Mouse (Mus musculus) ovary, postnatal 10 days (tissue): Measurements from ENCODE around the gene Tmem9b.

Experiments
- DNase-seq: peaks from one replicate; pipeline ENCODE4 v3.0.0; 2022; ENCODE audit warnings: low spot score

The Tmem9b gene

DNA sequence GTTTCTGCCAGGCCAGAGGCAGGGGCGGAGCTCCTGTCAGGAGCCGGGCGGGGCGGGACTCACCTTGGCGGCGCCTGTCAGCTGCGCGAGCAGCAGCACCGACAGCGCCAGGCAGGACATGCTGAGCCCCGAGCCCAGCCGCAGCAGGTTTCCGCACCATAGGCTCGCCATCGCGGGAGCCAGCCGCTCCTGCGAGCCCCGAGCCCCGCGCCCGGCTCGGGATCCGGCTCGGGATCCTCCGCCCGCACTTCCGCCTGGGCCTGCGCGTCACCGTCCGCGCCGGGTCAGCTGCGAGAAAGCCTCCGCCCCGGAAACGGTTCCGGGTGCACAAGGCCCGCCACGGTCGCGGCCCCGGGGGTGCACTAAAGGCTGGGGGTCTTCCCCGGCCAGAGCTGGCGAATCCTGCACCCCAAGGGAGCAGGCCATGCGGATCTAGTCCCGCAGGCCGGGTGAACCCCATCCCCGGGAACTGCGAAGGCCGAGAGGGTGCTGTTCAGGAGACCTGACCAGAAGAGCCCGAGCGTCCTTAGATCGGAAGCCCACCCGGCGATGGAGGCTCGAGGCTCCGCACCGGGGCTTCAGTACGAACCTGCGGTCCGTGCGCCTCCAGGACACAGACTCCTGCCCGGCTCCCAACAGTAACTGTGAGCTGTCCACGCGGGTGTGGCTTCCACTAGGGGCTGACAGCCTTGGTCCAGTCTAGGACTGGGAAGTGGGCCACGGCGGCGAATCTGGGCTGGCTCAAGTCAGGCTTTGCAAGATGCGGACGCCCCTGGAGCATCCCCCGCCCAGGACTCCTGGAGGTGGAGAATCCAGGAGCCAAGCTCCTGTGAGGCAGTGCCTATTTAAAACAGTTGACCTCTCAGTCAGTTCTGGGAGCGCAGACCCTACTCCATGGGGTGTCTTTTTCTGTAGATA is at the start of gene Tmem9b:
Gene Tmem9b, minus strand, starts transcription at position 868 of the 918 bp plus-strand sequence.
- peak; percentile 65 for DNase-seq

DNA sequence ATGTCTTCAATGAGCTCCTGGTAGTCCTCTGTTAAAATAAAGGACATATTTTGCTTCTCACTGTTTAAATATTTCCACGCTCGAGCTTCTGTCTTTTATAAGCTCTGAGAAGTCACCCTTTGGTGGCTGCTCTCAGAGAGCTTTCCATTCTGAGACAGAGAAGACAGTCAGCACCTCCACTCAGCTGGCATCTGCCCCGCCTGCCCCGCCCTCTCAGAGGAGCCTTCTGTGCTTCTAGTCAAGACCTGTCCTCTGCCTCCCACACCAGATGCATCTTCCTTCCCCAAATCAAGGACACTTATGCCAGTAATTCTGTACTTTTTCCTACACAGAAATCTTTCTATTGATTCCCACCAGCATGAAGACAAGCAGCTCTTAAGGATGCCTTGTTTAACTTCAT is 48.0 kb upstream of the Tmem9b start:
- DNase-seq = no peak

DNA sequence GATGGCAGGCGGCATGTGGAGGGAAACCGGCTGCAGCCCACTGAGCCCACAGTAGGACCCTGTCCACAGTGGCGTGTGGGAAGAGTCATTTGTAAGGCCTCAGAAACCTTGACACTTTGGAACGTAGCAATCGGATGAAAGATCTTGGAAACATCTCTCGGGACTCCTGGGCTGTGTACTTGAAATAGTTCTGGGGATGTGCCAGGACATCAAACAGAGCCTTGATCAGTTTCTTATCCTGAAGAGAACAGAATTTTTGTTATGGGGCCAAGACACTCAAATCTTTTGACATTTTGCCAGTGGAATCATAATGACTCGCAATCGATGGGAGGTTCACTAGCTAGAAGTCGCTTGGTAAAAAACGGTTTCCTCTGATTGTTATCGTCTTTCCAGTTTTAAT is 46.5 kb upstream of the Tmem9b start:
- no peak for DNase-seq

DNA sequence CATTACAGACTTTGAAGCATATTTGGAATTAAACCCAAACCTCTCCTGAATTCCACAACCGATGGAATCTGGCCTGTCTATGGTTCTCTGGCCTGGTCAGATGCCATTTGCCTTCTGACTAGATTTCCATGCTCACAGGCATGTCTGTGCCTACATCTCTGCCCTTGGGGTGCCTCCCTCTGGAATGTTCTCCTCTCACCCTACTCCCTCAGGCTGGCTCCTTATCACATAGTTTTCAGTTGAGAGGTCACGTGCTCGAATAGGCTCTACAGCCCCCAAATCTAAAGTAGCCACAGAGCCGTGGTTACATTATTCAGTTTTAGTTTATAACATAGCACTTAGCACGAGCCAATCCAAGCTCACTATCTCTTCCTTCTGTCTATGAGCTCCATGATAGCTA is 42.9 kb upstream of the Tmem9b start:
- no peak for DNase-seq

DNA sequence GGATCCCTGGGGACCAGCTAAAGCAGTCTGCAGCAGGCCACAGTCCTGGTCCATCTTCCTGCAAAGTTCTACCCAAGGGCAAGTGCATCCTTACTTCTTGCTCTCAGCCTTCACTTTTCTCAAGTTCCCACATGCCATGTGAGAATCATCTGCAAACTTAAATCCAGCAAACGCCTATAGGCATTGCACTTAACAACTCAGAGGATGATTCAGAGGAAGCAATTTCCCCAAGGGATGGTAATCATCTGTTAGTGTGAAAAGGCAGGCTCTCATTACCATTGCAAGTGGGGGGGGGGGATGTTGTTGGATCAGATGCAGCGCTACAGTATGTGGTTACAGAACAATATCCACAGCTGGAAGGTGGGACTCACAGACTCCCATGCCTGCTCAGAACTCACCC is 41.9 kb upstream of the Tmem9b start:
- DNase-seq = no peak

DNA sequence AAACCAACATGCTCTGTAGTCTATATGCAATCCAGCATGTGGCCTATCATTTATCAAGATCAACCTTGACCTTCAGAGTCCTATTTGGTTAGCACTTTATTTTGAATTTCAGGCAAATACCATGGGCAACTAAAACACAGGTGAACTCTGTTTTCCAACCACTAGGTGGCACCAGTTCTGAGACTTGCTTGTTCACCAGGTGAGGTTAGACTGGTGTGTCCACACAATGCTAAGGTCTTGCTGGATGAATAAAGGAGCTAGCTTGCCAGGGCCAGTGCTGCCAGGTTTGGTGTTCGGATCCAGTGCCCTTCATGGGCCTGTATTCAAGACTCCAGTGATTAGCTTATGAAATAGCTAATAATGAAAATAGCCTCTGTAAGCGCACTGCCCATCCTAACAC is 40.1 kb upstream of the Tmem9b start:
- DNase-seq = no peak

DNA sequence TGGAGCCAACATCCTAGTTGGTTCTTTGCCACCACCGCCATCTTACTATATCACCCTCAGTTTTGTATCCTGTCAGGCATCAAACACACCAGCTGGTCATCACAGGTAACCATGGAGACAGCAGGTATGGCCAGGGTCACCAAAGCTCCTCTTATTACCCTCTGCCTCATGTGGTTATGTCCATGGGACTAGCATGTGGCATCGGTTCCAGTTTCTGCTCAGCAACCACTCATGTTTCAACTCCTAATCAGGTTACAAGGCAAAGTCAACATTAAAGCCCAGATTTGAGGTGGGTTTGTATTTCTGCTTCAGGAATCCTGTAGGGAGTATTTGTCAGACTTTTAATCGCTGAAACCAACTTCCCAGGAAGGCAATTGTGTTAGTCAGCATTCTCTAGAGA is 38.1 kb upstream of the Tmem9b start:
- no peak for DNase-seq

DNA sequence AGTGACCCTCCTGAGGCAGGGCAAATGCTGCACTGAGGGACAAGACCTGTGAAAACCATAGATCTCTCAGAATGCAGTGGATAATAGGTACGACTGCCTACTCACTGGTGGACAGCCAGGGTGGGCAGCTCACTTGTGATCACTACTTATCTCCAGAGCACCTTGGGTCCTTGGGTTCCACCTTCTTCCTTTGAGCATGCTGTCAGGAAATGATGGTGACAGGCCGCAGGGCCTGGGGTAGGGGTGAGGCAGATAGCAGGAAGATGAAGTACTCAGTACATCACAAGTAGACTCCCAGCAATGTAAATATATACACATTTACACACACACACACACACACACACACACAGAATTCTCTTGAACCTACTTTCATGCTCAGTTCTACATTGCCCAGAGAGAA is 35.2 kb upstream of the Tmem9b start:
- DNase-seq = no peak

DNA sequence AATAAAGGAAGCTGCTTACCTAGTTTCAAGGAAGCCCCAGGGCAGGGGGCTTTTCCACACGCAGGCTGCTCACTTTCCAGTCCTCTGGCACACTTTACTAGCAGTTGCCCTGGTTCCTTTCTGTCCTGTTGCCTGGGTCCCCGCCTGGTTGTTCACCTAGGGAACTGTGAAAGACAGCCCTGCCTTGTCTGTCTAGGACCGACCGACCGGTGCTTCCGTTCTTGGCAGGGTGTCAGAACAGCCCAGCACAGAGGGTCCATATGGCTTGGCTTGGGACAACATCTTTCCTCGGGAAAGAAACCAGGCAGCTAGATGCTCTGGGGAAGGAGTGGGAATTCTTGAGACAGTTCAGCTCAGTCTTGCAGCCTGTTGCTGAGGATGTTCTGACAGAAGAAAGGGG is 30.6 kb upstream of the Tmem9b start:
- no peak for DNase-seq

DNA sequence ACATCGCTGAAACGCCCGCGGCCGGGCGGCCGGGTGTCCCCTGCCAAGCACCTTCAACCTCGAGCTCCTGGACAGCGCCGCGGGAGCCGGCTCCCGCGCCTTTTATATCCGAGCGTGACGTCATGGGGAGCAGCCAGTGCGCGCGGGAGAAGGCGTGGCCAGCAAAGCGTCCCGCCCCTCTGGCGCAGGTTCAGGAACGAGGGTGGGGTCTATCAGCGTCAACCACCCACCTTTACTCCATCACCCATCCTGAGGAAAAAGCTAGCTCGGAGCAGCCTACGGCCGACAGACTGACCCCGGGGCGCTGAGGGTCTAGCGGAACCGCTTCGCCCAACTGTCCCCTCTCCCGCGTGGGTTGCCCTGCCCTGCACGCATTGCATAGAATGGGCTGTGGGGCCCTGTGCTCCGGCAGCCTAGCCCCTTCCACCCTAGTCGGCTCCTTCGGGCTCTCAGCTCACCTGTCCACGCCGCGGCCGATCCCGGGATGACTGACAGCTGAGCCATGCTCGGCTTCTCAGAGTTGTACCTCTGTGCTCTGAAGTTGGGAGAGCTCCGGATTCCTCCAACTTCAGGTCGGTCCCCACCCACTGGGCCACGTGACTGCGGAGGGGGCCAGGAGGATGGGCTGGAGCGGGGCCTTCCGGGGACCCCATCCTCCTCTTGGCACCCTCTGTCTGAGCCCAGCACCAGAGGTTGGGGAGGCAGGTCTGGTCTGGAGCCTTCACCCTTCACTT is 29.0 kb upstream of the Tmem9b start, which contains the start of gene Nrip3:
Gene Nrip3, minus strand, starts transcription at position 556 of the 734 bp plus-strand sequence.
- DNase-seq = no peak

DNA sequence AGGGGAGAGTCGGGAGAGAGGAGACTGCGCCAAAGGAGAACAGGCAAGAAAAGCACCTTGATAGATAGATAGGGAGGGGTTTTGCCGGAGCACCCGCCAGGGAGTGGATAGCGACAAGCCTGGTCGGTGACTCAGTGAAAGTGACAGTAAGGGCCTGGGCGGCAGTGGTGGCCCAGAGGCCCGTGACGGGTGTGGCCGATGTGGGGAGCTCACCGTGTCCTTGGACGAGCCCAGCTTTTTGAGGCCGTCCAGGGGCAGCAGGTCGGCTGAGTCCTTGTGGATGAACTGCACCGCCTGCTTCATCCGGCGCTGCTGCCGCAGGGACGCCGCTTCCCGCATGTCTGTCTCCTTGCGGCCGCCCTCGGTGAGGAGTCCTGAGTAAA is 28.4 kb upstream of the Tmem9b start:
- DNase-seq = no peak

DNA sequence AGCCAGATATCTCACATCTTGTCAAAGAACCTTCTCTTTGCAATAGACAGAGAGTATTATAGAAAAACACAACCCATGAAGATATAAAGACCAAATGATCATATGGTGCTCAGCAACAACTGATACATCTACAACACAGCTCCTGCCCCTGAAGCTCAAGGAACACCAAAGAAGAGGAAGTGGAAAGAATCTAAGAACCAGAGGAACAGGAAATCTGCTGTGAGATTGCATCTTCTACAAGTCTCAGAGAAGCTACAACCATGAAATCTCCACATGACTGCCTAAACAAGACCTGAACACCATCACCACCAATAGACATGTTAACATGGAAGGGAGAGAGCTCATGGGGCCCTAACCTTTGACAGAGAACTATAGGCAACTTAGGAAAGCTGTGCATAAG is 19.6 kb upstream of the Tmem9b start:
- DNase-seq = no peak

DNA sequence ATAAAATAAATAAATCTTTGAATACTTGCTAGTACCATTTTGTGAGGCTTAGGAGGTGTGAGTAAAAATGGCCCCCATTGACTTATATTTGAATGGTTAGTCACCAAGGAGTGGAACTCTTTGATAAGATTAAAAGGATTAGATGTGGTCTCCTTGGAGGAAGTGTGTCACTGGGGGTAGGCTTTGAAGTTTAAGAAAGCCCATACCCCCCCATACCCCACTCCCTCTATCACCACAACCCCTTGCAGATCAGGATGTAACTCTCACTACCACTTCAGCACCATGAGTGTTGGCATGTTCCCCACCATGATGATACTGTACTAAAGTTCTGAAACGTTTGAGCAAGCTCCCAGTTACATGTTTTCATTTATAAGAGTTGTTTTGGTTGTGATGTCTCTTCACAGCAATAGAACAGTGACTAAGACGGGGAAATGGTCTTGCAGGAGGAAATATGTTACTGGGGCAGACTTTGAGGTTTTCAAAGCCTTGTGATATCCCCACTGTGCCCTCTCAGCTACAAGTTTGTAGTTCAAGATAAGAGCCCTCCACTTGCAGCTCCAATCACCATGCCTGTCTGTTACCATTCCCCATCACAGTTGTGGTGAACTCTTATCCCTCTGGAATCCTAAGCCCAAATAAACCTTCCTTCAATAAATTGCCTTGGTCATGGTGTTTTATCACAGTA is 16.2 kb upstream of the Tmem9b start:
- DNase-seq = no peak

DNA sequence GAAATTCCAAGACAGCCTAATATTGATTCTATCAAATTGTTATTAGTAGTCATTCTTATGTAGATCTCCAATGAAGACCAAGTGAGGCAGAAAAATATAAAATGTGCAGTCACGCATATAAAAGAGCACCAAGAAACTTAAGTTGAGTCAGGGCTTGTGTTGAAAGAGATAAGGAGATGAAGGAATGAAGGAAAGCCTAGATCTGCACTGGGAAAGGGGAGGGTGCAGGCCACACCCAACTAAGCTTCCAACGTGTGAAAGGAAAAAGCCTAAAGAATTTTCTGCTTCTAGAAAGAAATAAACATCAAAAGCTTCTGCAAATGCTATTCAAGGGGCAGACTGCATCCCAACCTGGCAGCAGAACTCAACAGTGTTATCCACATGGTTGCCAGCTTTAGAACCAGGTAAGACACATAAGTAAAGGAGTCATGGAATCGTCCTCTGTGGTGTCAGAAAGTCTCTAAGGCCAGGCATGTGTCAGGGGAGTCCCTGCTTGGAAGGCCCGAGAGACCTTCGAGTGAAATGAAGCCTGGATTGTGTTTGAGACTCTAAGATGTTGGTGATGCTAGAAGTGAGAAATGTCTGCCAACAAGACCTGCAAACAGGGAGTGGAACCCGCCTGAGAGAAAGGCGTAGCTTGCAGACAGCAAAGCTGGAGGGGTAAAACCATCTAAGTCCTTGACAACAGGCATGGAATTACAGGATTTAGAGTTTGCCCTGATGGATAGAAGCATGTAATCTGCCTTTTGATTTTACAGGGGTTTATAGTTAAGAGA is 15.1 kb upstream of the Tmem9b start:
- no peak for DNase-seq

DNA sequence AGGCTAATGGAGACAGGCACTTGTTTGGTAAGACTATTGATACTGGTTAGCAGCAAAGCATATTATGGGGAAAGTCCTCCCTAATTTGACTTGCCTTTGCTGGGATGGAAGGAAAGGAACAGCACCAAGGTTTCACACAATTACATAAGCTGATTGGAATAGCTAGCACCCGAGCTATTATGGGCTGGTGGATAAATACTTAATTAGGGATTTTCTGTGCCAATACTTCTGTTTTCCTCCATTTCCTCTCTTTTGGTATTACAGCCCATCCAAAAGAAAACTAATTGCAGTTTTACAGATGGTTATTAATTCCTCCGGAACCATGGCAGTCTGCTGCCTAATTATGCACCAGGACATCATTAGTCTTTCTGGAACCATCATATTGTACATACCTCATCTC is 11.3 kb upstream of the Tmem9b start:
- no peak for DNase-seq

DNA sequence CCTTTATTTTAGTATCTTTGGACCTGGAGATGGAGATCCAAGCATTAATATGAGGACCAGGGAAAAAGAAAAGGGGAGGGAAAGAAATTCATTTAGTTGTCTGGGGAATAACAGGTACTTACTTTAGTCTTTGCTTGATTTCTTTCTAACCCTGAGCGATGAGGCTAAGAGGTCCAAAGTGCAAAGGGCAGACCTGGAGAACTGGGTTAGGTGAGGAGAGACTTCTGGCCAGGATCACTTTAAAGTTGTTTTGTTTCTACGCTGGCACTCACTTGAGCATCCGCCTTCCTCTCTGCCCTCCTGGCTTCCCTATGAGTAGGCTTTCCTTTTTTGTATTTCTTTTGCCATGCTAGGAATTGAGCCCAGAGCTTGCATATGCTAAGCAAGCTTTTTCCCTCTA is 3.6 kb upstream of the Tmem9b start:
- no peak for DNase-seq

DNA sequence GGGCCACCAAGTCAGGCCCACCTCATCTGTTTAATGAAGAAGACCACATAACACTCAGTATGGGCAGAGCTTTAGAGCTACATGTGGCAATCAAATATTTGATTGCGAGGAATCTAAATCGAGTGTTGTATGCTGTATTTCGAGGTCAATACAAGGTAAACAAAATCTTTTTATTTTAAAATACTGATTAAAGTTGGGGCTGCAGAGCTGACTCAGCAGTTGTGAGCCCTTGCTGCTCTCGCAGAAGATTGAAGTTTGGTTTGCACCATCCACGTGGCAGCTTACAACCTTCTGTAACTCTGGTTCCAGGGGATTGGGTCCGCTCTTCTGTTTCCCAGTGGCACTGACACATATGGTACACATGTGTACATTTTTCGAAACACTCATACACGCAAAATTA is 1.4 kb upstream of the Tmem9b start:
- no peak for DNase-seq

DNA sequence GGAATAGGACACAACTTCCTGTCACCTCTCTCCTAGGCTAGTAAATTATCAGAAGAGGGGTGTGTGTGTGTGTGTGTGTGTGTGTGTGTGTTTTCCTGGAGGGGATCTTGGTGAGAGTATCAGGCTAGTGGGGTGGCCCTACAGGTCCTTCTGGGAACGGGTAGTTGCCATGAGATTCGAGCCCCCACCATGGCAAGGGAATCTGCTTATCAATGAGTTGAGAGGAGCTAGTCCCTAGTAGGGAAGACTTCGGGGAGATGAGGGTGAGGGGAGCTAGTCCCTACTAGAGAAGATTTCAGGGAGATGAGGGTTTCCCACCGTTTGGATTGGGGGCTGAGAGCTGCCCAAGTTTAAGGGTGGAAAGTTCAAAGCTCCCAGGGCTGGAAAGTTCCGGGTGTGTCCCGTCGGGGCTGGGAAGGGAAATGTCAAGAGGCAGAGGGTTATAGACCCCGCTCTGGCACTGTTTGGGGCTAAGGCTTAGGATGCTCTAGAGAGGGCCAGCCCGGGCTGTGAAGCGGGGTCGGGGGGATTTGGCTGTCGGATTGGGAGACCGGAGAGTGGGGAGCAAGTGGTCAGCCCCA is 1.2 kb downstream of the Tmem9b start:
- no peak for DNase-seq

DNA sequence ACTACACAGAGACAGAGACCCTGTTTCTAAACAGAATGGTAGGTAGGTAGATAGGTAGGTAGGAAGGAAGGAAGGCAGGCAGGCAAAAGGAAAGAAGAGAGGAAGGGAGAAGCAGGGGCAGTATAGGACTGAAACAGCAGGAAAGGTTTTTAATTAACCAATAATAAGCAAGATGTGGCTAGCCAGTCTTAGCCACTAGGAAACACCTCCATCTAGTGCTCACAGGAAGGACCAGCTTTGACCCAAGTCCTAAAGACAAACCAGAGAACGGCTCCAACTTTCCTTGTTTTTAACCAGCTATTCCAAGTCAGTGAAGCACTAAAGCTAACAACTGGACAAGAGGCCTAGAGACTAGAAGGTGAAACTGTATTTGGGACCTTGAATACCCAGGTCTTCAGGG is 4.9 kb downstream of the Tmem9b start:
- no peak for DNase-seq

DNA sequence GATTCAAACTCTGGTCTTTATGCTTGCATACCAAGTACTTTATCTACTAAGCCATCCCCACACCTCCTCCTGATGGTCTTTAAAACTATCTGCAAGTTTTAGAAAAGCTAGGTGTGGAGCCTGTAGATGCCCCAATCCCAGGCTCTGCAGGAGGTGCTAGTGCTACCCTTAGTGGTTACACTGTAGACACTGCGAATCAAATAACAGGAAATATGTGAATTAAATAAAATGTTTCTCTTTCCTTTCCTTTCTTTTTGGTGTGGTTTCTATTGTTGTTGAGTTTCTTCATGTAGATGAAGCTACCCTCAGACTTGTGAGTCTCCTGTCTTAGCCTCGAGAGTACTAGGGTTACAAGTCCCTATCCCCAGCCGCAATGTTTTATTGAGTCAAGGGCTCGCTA is 11.0 kb downstream of the Tmem9b start:
- DNase-seq = no peak

DNA sequence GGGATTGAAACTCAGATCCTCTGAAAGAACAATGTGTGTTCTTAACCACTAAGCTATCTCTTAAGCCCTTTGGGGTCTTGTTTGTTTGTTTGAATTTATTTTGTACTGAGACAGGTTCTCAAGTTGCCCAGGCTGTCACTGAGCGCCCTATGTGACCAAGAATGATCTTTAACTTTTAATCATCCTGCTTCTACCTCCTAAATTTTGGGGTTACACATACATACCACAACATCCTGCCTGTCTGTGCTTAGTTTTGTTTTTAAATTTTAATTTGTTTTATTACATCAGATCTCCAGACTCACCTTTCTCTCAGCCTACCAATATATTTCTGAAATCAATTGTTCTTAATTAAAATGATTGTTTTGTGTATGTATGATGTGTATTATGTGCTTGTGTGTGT is 11.6 kb downstream of the Tmem9b start:
- DNase-seq = no peak
